Mouse (Mus musculus): ENCODE results near the gene Tnrc18.

The Tnrc18 gene

DNA sequence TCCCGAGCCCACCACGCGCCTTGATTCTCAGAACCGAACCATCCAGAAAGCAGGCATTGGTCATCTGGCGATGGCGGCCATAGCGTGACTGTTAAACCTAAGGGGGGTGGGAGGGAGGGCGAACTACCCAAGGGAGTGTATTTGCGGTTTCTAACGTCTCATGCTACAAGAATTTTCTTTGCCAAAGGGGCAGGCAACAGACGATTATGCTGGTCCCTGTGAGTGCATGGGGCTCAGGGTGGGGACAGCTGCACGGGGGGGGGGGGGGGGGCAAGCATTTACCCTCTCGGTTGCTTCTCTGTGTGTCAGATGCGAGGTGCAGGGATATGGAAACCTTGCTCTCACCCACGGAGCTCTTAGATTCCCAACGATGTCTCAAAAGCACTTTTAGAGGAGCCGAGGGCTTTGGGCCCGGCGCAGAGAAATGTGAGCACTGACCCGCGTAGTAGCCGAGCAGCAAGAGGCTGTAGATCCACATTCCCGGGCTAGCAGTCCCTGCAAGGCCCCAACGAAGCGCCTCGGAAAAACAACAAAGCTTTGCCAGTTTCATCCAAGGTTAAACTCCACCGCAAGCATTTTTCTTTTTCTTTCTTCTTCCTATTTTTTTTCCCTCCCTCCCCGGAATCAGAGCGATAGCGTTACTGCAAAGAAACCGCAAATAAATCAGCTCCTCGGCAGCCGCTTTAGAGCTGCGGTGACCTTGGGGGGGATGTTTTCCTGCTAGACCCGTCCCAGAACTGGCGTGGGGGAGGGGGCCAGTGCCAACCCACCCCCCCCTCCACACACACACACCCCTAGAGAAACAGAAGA is 5.0 kb upstream of the Tnrc18 start:
- peak; percentile 54 to 58 for DNase-seq

DNA sequence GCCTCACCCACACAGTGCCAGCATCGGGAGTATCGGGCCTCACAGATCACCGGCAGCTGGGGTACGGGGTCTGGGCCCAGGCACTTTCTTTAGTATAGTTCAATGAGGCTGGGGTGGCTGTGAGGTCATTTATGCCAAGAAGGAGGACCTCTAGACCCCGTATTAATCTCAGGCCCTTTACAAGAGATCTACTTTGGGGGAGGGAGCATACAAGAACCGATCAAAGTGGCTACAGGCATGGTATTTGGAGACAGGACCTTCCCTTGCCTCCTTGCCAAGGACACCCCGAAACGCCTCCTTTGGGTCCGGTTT is 4.5 kb upstream of the Tnrc18 start:
- no peak for DNase-seq

DNA sequence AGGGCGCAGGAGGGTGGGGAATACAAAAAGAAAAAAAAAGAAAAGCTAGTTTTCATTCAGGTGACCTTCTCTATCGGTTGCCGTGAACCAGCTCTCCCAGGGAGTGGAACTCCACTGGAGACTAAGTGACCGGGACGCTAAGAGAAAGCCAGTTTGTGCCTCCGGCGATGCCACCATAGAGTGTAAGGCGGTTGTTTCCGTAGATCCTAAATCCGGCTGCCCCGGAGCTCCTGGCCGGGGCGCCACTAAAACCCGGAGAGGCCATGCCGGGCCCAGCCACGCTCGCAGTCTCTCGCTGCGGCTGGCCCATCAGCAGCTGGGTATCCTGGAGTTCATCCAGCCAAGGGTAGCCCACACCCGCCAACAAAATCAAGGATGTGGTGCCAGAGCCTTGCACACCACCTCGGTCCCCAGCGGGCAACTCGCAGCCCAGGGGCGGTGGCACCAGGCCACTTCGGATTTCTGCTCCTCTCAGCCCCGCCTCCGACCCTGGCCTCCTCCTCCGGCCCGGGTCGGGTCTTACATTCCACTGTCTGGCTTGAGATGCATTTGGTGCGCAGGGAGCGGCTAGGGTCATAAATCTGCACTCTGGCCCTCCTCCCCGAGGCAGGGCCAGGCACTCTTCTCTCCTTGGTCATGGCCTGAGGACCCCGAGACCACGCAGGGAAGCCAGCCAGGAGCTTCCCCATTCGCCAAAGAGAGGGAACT is 4.0 kb upstream of the Tnrc18 start:
- peak; percentile 93 to 96 for DNase-seq

DNA sequence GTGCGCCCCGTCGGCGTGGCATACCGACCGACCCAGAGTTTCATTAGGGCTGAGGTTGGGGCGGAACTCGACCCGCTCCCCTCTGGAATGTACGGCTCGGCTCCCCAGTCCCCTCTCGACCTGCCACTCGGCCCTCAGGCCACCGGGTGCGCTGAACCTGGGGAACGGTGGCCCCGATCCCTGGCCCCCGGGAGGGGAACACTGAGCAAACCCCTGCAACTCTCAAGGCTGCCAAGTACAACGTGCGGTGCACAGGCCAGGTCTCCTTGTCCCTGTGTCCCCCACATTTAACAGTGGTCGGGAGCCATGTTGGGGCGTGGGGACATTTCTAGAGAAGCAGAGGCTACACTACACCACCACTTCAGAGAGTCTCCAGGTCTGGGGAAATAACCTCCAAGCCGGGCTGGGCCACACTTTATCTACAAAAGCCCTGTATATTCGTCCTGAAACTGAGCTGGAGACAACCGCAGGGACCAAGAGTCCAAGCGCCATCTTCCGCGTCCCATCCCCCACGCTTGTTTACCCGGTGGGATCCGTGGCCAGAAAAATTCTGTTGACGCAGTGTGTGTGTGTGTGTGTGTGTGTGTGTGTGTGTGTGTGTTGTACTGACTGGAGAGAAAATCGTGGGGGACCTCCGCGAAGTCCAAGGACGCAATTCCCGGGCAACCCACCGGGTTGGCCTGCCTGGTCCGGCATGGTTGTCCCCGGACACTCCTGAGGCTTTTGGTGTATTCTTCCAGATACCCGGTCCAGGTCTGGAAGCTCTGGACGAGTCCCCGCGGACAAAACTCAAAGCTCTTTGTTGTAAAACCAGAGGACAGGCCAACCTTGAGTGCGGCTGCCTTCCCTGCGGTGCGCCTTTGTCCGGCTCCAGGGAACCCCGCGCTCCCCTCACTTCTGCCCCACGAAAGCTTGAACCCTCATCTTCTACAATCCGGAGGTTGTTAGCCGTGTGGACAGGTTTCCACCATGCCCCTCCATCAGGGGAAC is 3.1 kb upstream of the Tnrc18 start:
- DNase-seq, result peak; percentile 81 to 84

DNA sequence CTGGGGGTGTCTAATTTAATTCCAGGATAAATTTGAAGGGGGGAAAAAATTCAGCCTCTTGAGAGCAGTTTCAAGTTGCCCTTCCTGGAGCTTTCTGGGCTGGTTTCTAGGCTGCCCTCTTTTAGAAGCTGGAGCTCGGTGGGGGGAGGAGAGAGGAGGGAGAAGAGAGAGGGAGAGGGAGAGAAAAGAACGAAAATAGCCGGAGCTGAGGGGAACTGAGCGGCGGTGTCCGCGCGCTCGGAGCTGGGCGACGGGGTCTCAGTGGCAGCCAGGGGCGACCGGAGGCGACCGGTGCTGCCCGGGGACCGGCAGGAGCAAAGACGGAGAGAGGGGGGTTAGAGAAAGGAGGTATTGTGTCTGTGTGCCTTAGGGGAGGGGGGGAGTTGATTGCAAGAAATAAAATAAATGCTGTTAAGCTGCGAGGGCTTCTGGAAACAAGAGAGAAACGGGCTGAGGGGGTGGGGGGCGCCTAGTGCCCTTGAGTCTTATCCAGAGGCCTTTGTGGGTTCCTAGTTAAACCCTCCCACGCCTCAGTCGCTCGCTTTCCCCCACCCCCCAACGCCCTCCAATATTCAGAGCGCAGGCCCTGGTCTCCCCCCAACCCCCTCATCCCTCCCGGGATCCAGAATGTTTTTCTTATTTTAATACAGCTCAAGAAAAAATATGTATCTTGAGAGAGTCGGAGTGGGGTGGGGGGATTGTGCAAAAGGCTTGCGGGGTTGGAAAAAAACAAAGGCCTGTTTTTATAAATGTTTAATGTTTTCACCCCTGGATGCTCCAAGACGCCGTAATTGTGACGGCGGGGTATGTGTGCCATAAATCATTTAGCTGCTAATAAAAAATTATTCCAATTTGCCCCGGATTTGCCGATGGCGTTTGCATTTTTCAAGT is 2.2 kb upstream of the Tnrc18 start:
- peak; percentile 76 for DNase-seq

DNA sequence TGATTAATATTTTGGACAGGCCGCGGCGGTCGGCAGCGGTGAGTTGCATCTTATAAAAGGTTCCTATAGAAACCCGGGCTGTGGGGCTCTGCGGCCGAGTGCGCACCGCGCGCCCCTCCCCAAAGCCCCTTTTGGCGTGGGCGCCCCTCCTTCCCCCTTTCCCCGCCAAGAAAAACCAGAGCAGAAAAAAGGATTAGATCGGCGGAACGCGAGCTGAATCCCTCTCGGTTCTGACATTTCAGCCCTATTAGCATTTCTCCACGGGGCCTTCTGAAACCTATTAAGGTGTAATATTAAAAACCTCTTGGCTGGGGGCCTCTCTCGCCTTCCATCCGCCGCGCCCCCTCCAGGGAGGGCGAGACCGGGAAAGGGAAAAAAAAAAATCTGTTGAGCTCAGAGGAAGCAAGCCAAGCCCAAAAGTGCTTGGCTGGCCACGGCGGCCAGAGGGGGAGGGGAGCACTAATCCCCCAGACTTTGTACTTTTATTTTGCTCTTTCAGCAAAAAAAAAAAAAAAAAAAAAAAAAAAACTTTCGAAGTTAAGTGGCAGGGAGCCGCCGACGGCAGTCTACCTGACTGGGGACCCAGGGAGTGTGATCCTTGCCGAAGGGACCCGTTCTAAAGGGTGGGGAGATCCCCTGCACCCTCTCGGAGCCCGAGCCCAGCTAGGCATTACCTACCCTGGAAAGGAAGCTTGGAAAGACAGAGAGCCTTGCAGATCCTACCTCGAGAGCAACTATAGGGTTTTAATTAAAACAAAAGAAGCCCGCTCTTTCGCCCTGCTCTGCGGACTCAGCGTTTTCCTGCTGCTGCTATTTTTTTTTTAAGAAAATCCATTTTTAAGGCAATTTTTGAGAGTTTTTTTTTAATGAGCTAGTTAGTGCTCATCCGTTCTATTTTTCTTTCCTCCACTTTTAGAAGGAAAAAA is 1.2 kb upstream of the Tnrc18 start:
- peak; percentile 82 to 91 for DNase-seq

DNA sequence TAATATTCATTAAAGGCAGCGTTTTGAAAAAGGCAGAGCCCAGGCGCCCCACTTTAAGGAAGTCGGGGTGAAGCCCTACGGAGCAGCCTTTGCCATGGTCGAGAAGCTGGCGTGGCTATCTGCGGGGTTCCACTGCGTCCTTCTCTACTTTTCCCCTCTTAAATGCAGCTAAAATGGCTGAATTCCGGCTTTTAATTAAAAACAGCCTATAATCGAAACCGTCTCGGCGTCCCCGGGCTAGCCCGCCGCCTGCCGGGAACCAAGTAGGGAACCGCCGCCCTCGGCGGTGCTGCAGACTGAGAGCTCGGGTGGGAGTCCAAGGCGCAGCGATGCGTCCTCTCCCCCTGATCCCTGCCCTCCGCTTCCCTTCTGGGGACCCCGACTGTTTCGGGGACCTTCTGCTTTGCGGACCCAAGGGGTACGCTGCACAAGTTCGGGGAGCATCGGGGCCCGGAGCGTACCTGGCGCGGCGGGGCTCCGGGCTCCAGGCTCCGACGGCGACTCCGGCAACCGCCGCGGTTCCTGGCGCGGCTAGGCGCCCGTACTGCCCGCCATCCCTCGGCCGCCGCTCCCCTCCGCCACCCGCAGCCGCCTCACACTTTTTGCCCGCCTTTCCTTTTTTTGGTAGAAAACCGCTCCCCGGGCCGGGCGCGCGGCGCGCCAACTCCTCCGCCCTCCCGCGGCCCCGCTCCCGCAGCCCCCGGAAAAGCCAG is 495 bp downstream of the Tnrc18 start:
- DNase-seq, result peak; percentile 80 to 84

DNA sequence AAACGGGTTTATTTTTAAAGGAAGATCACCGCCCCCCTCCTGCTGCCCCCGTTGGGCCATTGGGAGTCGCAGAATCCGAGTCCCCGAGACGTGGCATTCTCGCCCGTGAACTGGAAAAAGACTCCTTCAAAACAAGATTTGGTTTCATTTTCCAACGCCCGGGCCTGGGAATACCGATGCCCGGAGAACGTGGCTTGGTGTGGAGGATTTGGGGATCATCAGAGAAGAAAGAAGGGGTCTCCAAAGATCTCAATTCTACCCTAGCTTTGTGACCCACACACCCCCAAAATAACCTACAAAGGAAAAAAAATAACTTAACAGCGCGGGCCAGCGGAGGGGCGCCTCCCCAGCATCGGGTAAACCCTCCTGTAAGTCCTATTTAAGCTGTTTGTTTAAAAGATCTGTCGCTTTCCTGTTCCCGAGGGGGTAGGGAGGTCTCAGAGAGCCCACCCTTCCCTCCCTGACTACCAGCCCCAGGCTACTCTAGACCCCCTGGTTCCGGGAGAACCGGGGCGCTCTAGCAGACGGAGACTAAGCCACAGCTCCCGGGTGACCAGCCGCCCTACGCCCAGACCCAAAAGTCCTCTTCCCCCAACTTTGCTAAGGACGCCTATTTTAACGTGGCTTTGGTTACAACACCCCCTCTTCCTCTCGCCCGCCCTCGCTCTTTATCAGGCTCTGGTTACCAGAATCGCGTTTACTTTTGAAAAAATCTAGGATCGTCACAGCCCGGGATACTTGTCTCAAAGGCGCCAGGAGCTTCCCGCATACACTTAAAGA is 1.2 kb downstream of the Tnrc18 start:
- peak; percentile 67 to 68 for DNase-seq

DNA sequence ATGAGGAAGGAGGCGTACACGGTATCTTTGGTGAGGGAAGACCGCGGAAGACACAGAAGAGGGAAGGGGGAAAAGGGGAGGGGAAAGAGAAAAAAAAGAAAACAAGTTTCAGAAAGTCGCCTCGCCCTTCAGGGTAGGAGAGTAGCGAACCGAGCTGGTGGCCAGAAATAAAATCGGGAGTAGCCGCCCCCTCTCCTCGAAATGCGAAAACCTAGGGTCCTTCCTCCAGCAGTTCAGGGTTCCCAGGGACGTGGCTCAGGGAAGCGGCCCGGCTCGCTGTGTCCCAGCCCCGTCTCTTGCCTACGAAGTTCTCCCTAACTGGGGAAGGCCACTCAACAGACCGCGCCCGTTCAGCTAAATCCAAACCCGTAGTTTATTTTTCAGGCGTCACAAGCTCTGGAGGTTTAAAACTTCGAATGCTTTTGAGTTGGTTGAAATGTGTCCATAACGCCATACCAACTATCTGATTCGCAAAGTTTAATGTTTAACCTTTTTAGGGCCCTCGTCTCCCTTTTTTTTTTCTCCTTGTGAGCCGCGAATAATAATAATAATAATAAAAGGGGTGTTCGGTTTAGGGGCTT is 2.0 kb downstream of the Tnrc18 start:
- peak; percentile 50 to 53 for DNase-seq

DNA sequence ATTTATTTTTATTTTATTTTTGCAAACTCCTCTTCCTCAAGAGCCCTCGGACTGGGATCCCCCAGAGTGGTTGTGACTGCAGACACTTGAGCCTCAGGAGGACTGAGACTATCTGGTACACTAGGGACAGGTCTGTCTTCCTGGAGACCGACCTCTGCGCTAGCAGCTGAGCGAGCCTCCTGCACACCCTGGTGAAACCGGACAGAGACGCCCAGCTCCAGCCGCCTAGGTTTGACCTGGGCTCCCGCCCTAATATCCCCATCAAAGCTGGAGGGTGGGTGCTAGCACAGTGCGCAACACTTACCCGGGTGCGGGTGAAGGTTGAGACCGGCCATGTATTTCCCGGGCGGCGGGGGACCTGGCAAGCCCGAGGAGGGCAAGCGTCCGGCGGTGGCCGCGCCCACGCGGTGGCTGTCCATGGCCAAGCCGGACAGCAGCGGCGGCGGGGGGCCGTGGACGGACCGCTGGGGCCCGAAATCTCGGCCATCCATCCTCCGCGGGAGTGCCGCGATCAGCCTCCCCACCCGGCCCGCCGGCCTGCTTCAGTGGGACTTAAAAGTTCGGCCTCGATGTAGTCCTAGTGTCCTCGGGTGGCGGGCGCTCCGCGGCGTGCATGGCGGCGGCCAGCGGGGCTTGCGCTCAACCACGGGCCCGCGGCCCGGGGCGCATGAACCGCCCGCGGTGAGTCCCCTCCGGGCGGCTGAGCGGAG is 2.6 kb downstream of the Tnrc18 start:
- DNase-seq, result peak; percentile 63 to 66

DNA sequence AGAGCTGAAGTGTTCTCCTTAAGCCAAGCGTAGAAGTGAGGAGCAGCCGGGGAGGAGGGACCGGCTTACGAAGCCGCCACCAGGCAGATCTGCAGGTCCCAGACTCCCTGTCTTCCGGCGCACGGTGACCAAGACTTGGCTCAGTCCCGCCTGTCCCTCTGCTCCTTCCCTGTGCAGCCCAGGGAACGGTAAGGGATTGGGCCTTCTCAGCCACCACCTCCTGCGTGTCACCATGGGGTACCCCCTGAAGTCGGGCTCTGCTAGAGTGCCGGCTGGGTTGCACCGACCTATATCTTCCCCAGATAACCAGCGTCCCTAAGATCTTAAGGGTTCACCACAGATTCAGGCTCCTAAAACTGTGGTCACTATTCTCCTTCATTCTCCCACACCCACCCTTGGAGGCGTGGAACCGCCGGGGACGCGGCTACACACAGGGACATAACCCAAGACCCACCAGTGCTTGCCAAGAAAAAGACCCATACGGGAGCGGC is 3.3 kb downstream of the Tnrc18 start:
- peak; percentile 58 to 60 for DNase-seq

DNA sequence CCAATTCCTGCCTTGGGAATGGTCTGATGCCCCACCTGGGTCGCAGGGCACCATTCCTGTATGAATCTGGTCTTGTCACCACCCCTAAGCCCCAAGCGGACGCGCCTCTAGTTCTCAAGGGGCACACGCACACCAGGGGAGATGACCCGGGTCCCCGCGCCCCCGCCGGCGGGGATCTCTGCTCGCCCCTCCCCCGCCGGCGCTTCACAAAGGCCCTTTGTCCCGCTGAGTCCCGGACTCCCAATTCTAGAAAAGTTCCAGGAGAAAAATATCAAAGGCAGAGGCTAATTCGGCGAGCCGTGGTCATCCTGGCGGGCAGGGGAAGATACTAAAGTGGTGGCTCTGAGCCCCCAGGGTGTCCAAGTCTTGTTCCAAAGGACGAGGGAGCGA is 3.7 kb downstream of the Tnrc18 start:
- peak; percentile 44 to 50 for DNase-seq

DNA sequence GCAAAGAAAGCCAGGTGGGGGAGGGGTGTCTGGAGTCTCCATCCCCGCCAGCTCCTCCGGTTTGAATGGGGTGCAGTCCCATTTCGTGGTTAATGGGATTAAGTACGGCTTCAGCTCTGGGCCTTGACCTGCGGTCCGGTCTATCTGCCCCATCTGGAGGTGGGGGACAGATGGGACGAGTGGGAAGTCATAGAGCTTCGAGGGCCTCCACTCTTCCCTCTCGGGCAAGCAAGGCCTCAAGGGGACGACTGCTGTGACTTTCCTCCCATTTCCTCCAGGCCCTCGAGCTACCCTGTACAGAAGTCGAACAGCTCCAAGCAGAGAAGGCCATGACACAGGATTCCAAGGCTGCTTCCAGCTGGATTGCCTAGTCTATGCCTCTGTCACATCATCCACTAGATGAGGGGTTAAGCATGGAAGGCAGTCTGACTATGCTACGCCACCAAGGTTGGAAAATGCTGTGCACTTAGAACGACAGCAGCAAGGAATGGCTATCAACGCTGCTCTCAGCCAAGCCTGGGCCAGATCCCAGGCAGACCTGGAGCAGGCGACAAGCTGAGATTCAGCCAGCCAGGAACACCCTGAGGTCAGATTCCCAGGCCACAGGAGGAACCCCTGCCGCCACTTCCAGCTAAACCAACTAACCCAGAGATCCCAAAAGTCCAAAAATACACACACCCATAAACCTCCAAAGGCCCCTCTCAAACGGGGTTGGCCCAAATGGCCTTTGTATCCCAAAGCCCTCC is 4.3 kb downstream of the Tnrc18 start:
- peak; percentile 54 to 79 for DNase-seq

DNA sequence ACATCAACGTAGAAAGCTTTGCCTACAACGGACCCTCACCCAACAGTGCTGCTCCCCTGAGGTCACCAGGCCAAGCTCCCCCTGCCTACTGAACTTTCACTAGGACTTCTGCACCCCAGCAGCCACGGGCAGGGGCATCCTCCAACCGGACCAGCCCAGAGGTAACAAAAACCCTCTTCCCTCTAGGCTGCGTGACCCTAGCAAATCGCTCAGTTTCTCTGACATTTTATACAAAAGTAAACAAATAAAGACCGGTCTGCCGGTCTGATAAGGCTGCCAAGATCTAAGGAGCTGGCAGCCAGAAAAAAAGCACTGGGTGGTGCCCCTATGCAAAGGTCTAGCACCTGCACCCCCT is 4.9 kb downstream of the Tnrc18 start:
- DNase-seq, result no peak

DNA sequence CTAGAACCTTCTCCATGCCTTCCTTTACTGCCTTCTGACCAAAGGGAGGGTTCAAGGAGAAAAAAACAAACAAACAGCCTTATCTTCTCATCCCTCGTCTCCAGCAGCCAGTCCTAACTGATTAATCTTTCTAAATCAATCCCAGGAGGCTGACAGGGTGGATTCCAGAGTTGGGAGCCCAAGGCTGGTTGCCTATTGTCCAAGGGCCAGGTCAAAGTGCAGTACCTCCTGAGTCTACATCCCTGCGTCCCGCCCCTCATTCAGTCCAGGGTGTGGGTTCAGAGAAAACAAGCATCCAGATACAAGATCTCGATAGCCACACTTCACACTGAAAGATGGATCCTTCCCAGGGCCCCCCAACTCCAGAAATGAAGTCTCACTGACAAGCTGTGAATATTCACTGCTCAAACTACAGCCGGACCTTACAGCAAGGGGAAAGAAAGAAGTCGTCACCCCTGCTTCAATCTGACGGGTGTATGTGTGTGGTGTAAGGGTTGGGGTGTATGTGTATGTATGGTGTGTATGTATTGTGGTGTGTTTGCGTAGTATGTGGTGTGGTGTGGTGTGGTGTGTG is 5.5 kb downstream of the Tnrc18 start:
- DNase-seq, result no peak

DNA sequence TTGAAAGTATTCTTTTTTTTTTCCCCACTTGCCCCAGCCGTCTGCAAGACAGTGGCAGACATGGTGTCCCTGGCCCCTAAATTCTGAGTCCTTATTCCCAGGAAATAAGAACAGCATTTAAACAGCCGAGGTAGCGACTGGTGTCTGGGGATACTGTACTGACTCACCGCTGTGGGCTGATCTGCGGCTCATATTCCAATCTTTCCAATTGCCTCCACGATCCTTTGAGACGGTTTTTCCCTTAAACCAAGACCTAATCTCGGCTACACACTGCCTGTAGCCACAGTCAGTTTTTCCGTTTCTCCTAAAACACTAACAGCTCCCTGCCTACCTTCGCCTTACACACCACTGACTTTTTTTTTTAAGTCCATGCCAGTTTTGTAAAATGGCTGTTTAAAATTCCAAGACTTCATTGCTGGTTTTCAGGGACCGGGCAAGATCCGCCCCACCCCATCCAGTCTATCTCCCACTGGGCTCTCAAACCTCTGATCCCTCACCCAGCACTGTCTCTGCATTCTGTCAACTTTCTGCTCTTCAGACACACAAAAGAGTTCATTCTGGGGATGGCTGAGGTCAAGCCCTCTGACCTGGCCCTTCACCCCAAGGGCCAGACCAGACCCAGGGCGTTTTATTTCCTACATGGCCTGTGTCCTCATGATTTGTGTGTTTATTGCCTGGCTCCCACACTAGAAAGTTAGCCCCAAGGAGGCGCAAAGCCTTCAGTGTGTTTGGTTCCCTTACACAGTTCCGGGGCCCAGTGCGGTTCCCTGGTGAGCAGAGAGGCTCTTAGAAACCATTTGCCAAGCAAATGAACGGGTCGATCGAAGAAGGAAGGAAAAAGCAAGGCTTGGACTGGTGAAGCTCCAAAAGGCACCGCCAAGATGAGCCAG is 6.5 kb downstream of the Tnrc18 start:
- DNase-seq, result no peak
